ENCODE assay signal across 28 mouse cellular contexts in genomic region chr6:30416126-30416525, GRCm38 (mm10). TPM values are rescaled to one million over a fixed set of nuclear protein-coding genes. Genes with fewer than 3 reads are reported as not detected.
DNase-seq lines count a peak whose midpoint lies in the region; ATAC-seq and TF ChIP-seq lines count a peak whose summit lies in the region.
"Had no signal": no experiment of that assay in that cellular context is flagged by ENCODE, and none has a peak within 500 bp of the region (broad histone marks: within the 10 kb centered on the region; RNA-seq: fewer than 3 reads in every experiment).

No protein-coding gene starts in this region.

- DNase-seq in heart, postnatal 0 days (ENCODE audit: low spot score), result no peak
- DNase-seq in lung, postnatal 0 days (ENCODE audit: low spot score), result no peak
- no peak for DNase-seq in lung, postnatal 25 days (ENCODE audit: low spot score)
- DNase-seq in ES-CJ7 (ENCODE audit: low read depth, low spot score) (peak; percentile 30), ZHBTc4 (ENCODE audit: low read depth, low spot score) (peak; percentile 58)
- DNase-seq in thymus, postnatal 0 days (ENCODE audit: low spot score), result no peak
- DNase-seq in ovary, postnatal 10 days (ENCODE audit: low spot score), result no peak
- DNase-seq: adrenal gland, postnatal 10 days; cerebellum, adult 8-10 months; cerebellum, postnatal 25 days; gastrocnemius, postnatal 25 days; heart, adult 18-20 months; heart, postnatal 14 days; kidney, adult 11 months; kidney, postnatal 36 days; layer of hippocampus, postnatal 36 days; right cerebral cortex, postnatal 14 days; thymus, postnatal 14 days had no signal

- no peak overlapping the region for H3K4me3 ChIP-seq in heart, postnatal 0 days (ENCODE audit: low read depth, low read length)
- H3K4me3 ChIP-seq in heart, embryonic 12.5 days, result no peak overlapping the region
- H3K4me3 ChIP-seq in lung, postnatal 0 days (ENCODE audit: low read depth, low read length), result no peak overlapping the region
- H3K4me3 ChIP-seq: heart, embryonic 13.5 days; hindbrain, embryonic 10.5 days; hindbrain, embryonic 15.5 days; kidney, embryonic 15.5 days; limb, embryonic 10.5 days; limb, embryonic 15.5 days; neural tube, embryonic 13.5 days had no signal

- no peak overlapping the region for H3K4me2 ChIP-seq in heart, postnatal 0 days (ENCODE audit: low read depth, low read length)
- no peak overlapping the region for H3K4me2 ChIP-seq in heart, embryonic 12.5 days
- no peak overlapping the region for H3K4me2 ChIP-seq in lung, postnatal 0 days (replicated peaks; ENCODE audit: low read depth, low read length)
- H3K4me2 ChIP-seq: heart, embryonic 13.5 days; hindbrain, embryonic 15.5 days; kidney, embryonic 15.5 days; limb, embryonic 15.5 days; neural tube, embryonic 13.5 days had no signal

- ATAC-seq in heart, postnatal 0 days (ENCODE audit: insufficient read depth, low read depth), result no peak
- ATAC-seq in heart, embryonic 12.5 days (ENCODE audit: insufficient number of reproducible peaks, low FRiP score), result no peak
- no peak for ATAC-seq in lung, postnatal 0 days
- ATAC-seq: forebrain, embryonic 14.5 days; inflammation-experienced regulatory T-cells, adult 6 months had no signal

- peaks cover 4% of the 10 kb centered on the region for H3K36me3 ChIP-seq in heart, postnatal 0 days (replicated peaks; ENCODE audit: control insufficient read depth, insufficient read depth, low read length)
- peaks cover 26% of the 10 kb centered on the region for H3K36me3 ChIP-seq in heart, embryonic 12.5 days
- no peaks in the 10 kb centered on the region for H3K36me3 ChIP-seq in lung, postnatal 0 days (ENCODE audit: insufficient read depth, low read length)

- H3K4me1 ChIP-seq in heart, postnatal 0 days (ENCODE audit: control insufficient read depth, insufficient read depth), result 0 out of 2 replicates have a peak, but pooled peaks cover 2% of the 10 kb centered on the region
- H3K4me1 ChIP-seq in heart, embryonic 12.5 days (replicated peaks), result 0 out of 2 replicates have a peak, but pooled peaks cover 3% of the 10 kb centered on the region
- H3K4me1 ChIP-seq in lung, postnatal 0 days (ENCODE audit: insufficient read depth, low read depth, low read length), result no peaks in the 10 kb centered on the region
- H3K4me1 ChIP-seq: hindbrain, embryonic 15.5 days; limb, embryonic 10.5 days; neural tube, embryonic 13.5 days had no signal

- H3K27ac ChIP-seq in heart, postnatal 0 days (ENCODE audit: low read depth), result no peak overlapping the region
- H3K27ac ChIP-seq in heart, embryonic 12.5 days (ENCODE audit: poor library complexity, severe bottlenecking), result no peak overlapping the region
- H3K27ac ChIP-seq in lung, postnatal 0 days (ENCODE audit: low read length), result no peak overlapping the region
- H3K27ac ChIP-seq: heart, embryonic 13.5 days; hindbrain, embryonic 10.5 days; hindbrain, embryonic 15.5 days; kidney, embryonic 15.5 days; limb, embryonic 10.5 days; limb, embryonic 15.5 days; neural tube, embryonic 13.5 days had no signal

- no peak overlapping the region for H3K9ac ChIP-seq in heart, postnatal 0 days (replicated peaks; ENCODE audit: low read depth, low read length)
- H3K9ac ChIP-seq in heart, embryonic 12.5 days, result no peak overlapping the region
- H3K9ac ChIP-seq in lung, postnatal 0 days (replicated peaks; ENCODE audit: low read depth), result no peak overlapping the region
- H3K9ac ChIP-seq: heart, embryonic 13.5 days; hindbrain, embryonic 15.5 days; kidney, embryonic 15.5 days; limb, embryonic 15.5 days; neural tube, embryonic 13.5 days had no signal

- peak; percentile 5; the same call in 1 of the 2 replicates for TF ChIP-seq CTCF in heart, postnatal 0 days (IDR thresholded peaks at IDR 0.05; ENCODE audit: low read depth)
- TF ChIP-seq CTCF in lung, postnatal 0 days (IDR thresholded peaks at IDR 0.05), result peak; percentile 18

- H3K9me3 ChIP-seq in heart, postnatal 0 days (replicated peaks; ENCODE audit: control insufficient read depth, low read length), result no peaks in the 10 kb centered on the region
- H3K9me3 ChIP-seq in heart, embryonic 12.5 days (replicated peaks), result no peaks in the 10 kb centered on the region
- H3K9me3 ChIP-seq in lung, postnatal 0 days (ENCODE audit: low read length), result no peaks in the 10 kb centered on the region
- H3K9me3 ChIP-seq: heart, embryonic 13.5 days; hindbrain, embryonic 10.5 days; hindbrain, embryonic 15.5 days; kidney, embryonic 15.5 days; limb, embryonic 10.5 days; limb, embryonic 15.5 days; neural tube, embryonic 13.5 days had no signal

- H3K27me3 ChIP-seq in heart, postnatal 0 days (ENCODE audit: control insufficient read depth, insufficient read depth, low read length), result no peaks in the 10 kb centered on the region
- no peaks in the 10 kb centered on the region for H3K27me3 ChIP-seq in heart, embryonic 12.5 days (replicated peaks)
- no peaks in the 10 kb centered on the region for H3K27me3 ChIP-seq in lung, postnatal 0 days (replicated peaks; ENCODE audit: insufficient read depth, low read length)
- H3K27me3 ChIP-seq: heart, embryonic 13.5 days; hindbrain, embryonic 15.5 days; kidney, embryonic 15.5 days; limb, embryonic 15.5 days; neural tube, embryonic 13.5 days had no signal

- TF ChIP-seq EP300 in heart, postnatal 0 days (IDR thresholded peaks at IDR 0.05; ENCODE audit: low read depth), result no peak
- TF ChIP-seq EP300 in lung, postnatal 0 days (IDR thresholded peaks at IDR 0.05), result no peak

- 84% methylated on average over 2 of the region's 2 CpGs for WGBS in heart, postnatal 0 days
- 88% methylated on average over 2 of the region's 2 CpGs for WGBS in heart, embryonic 12.5 days
- 87% methylated on average over 2 of the region's 2 CpGs for WGBS in lung, postnatal 0 days

RNA-seq across cellular contexts. Expression of gene Klhdc10, which starts 14.5 kb away (rescaled TPM):
- 58.7 and 86.7 TPM in 2 replicates for total RNA-seq in heart, postnatal 0 days (2014; rRNA removed; ENCODE audit: low replicate concordance)
- 10.5 and 11.8 TPM in 2 replicates for polyA plus RNA-seq in heart, postnatal 0 days (2015; fragmentation: Nextera tagmentation; extraction: Ambion mirVana)
- polyA plus RNA-seq in heart, embryonic 12.5 days (2016; fragmentation: Nextera tagmentation; extraction: Ambion mirVana), result 34.3 and 38.8 TPM in 2 replicates
- polyA plus RNA-seq in lung, postnatal 0 days (2015; fragmentation: Nextera tagmentation; extraction: Ambion mirVana), result 7.9 and 8.9 TPM in 2 replicates
- 7.9 and 8.3 TPM in 2 replicates for polyA plus RNA-seq in thymus, postnatal 0 days (2015; fragmentation: Nextera tagmentation; extraction: Ambion mirVana)

RNA-seq across cellular contexts. Expression of gene Zc3hc1, which starts 25.3 kb away (rescaled TPM):
- total RNA-seq in heart, postnatal 0 days (2014; rRNA removed; ENCODE audit: low replicate concordance), result 35.0 and 40.4 TPM in 2 replicates
- polyA plus RNA-seq in heart, postnatal 0 days (2015; fragmentation: Nextera tagmentation; extraction: Ambion mirVana), result 24.3 and 27.8 TPM in 2 replicates
- polyA plus RNA-seq in heart, embryonic 12.5 days (2016; fragmentation: Nextera tagmentation; extraction: Ambion mirVana), result 44.0 and 48.4 TPM in 2 replicates
- polyA plus RNA-seq in lung, postnatal 0 days (2015; fragmentation: Nextera tagmentation; extraction: Ambion mirVana), result 22.9 and 23.6 TPM in 2 replicates
- 48.8 and 49.2 TPM in 2 replicates for polyA plus RNA-seq in thymus, postnatal 0 days (2015; fragmentation: Nextera tagmentation; extraction: Ambion mirVana)

Comparison
In these comparisons a context has a peak if more than half of its experiments do, and no peak if none do; other contexts are left out.
1. DNase-seq: peak in ES-CJ7 (single experiment) and ZHBTc4 (single experiment); none in heart, postnatal 0 days (single experiment), lung, postnatal 0 days (single experiment), lung, postnatal 25 days (single experiment), thymus, postnatal 0 days (single experiment) and ovary, postnatal 10 days (single experiment).